Mouse (Mus musculus): Measurements from ENCODE around the gene Prkd2.

GRCm38 (mm10) chr7:16858336-16858735, 15.6 kb downstream of the Prkd2 start:
- TF ChIP-seq CTCF (IDR thresholded peaks at IDR 0.05; ENCODE audit: low read depth) = peak; percentile 92
- TF ChIP-seq EP300 (IDR thresholded peaks at IDR 0.05; ENCODE audit: low read depth) = no peak
